Mouse (Mus musculus) myocyte (in vitro differentiated cells): ENCODE measurements around the gene Tcl1b3.
"Not testable (repeated sequence)": the region's sequence is repeated elsewhere in the genome, so short reads cannot be mapped to it uniquely, and the experiment has no call there.

Experiments used
- CEBPB ChIP-seq: IDR thresholded peaks from 2 replicates; pipeline ENCODE4 v1.6.1; 2011; ENCODE audit warnings: mild to moderate bottlenecking, moderate library complexity; ENCODE audit not compliant: poor library complexity, insufficient read depth, severe bottlenecking
- MYOG ChIP-seq, 3 experiments: IDR thresholded peaks; one replicate each; pipeline ENCODE4 v1.6.1; 2011; ENCODE audit warnings: control low read depth in 2 of 3, low read depth in 2 of 3, mild to moderate bottlenecking in 2 of 3; ENCODE audit not compliant: insufficient read length in 2 of 3, control insufficient read depth in 1 of 3, insufficient read depth in 1 of 3
- POLR2A ChIP-seq: IDR thresholded peaks from one replicate; pipeline ENCODE4 v1.6.1; 2011; ENCODE audit warnings: low read depth, mild to moderate bottlenecking, control low read depth, moderate library complexity; ENCODE audit not compliant: insufficient read length
- POLR2AphosphoS2 ChIP-seq: IDR thresholded peaks from one replicate; pipeline ENCODE4 v1.6.1; 2011; ENCODE audit warnings: low read depth, control low read depth; ENCODE audit not compliant: insufficient read length
- TCF12 ChIP-seq: IDR thresholded peaks from one replicate; pipeline ENCODE4 v1.6.1; 2011; ENCODE audit warnings: mild to moderate bottlenecking, control low read depth; ENCODE audit not compliant: poor library complexity, insufficient read depth, severe bottlenecking
- USF1 ChIP-seq: IDR thresholded peaks from one replicate; pipeline ENCODE4 v1.6.1; 2011; ENCODE audit warnings: low read depth, mild to moderate bottlenecking, control low read depth, moderate library complexity

- TF ChIP-seq TCF12; POLR2A; USF1; POLR2AphosphoS2; CEBPB; MYOG (IDR thresholded peaks at IDR 0.05; ENCODE audit: control insufficient read depth in 1 of 3, insufficient read depth in 1 of 3, insufficient read length in 2 of 3, low read depth in 2 of 3): not testable (repeated sequence)
Observed at GRCm38 (mm10) chr12:105181040-105181644, 9.7 kb upstream of the Tcl1b3 start.
